Mouse (Mus musculus) embryonic fibroblast, embryonic 13.5 days (primary cell): ENCODE measurements around the gene Sox2.

Experiments used
- CTCF ChIP-seq: IDR thresholded peaks from 2 replicates; pipeline ENCODE4 v1.5.1; 2011; ENCODE audit warnings: mild to moderate bottlenecking, control low read depth, low read length, moderate library complexity, borderline replicate concordance; ENCODE audit not compliant: insufficient read depth
- POLR2A ChIP-seq: IDR thresholded peaks from 2 replicates; pipeline ENCODE4 v1.6.1; 2011; ENCODE audit warnings: low read depth, mild to moderate bottlenecking, control low read depth, low read length, moderate library complexity

DNA sequence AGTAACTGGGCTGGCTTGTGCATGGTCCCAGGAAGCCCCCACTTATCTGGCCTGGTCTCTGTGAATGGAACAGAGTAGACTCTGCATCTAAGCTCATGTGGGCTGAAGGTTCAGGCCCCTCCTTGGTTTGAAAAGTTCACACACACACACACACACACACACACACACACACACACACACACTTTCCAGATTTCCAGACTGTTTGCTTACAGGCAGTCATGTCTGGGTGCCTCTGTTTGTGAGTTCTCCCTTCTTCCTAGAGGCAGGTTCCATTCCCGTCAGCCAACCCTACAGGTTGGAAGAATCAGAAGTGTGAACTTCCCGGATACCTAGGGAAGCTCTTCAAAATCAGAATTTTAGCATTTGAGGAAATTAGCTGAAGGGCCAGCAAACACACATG lies 17.0 kb downstream of the Sox2 start:
- TF ChIP-seq CTCF, result no peak
- TF ChIP-seq POLR2A, result no peak
